Mouse (Mus musculus) frontal cortex, adult (tissue): ENCODE results near the gene Coq2.
A peak's percentile ranks its signal among the peaks of the same experiment; 100 is the strongest.

Experiments used
- ATAC-seq: cut with Nextera tagmentation; 2 replicates; pipeline ENCODE4 v1.9.2; 2017; ENCODE audit warnings: mild to moderate bottlenecking, moderate library complexity, mixed read lengths; ENCODE audit not compliant: low TSS enrichment

Coq2 gene

GRCm38 (mm10) chr5:100658460-100658859, 16.5 kb downstream of the Coq2 start:
- ATAC-seq: peak; percentile 66; the same call in 1 of the 2 replicates

- ATAC-seq: no peak
Observed at GRCm38 (mm10) chr5:100656352-100656751, 18.6 kb downstream of the Coq2 start.

GRCm38 (mm10) chr5:100652327-100652726, 22.6 kb downstream of the Coq2 start:
- no peak for ATAC-seq

DNA sequence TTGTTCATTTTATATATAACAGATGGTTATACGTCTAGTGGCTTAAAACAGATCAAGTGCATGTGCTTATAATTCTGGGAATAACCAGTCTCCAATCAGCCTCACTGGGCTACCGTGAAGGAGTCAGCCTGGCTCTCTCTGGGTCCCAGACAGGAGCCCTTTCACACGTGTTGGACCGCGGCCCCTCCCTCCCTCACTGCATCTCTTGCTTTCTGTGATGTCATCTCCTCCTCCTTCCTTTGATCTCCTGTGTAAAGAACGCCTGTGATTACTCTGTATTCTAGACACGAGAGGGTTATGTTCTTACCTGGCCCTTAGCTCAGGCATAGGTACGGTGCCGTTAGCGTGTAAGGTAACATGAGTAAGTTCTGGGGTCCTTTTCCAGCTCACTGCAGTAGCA, 23.5 kb downstream of the Coq2 start:
- ATAC-seq: no peak

DNA sequence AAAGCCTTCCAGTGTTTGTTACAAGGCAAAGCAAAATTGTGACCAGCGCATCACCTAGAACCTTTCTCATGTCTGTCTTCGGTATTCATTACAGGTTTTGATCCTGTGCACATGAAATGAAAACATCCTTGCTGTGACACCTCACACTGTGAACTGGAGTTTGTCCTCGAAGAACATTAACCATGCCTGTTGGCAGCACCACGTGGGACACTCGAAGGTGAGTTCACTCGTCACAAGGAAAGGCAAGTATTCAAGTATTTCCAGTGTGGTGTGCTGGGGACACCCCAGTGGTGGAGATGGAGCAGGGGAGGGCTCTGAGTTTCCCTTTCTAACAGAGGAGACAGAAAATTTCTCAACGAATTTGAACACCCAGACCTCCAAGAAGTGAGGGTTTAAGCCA, 24.0 kb downstream of the Coq2 start:
- ATAC-seq: no peak

DNA sequence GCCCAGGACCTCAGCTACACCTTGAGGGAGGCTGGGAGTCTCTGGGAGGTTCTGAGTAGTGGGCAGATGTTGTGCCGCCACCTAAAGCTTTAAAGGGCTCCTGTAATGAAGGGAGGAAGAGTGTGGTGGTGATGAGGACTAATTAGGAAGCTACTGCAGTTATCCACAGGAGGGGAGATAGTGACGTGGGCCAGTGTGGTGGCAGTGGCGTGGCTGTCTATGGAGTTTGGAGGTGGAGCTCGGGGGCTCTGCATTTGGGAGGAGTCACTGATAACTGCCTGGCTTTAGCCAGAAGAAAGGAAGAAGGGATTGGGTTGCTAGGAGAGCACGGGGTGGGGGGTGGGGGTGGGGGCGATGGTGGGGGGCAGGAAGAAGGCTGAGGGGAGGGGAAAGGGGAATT, 26.4 kb downstream of the Coq2 start:
- no peak for ATAC-seq

DNA sequence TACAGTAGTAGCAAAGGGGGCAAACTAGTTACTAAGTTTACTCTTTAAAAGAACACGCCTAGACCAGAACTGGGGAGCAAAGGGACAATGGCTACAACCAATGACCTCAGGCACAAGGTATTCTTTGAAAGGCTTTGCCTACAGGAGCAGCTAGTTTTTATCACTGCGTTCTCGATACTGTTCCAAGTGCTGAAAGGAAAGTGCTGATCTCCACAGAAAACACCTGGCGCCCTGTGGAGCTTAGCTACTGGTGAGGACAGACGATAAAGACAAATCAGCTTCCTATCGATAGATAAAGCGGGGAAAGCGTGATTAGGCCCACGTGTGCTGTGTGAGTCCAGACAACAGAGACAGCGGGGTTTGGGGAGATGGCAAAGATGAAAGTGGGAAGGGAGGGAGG, 26.9 kb downstream of the Coq2 start:
- no peak for ATAC-seq

DNA sequence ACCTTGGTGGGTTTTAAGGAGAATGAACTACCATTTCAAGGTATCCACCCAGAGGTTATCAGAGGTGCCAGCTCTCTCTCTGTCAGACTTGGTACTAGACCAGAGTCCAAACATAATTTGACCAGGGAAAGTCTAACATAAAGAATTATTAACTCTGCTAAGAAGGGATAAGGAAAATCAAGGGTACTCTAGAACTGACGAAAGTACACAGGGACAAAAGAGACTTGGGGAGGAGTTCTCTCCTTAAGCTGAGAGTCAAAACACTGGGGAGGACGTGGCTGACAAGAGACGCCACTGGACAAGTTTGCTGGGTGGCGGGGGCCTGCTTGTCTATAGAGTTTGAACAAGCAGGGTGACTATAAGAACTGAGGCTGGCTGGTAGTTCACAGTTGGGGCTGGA, 28.4 kb downstream of the Coq2 start:
- ATAC-seq: no peak

DNA sequence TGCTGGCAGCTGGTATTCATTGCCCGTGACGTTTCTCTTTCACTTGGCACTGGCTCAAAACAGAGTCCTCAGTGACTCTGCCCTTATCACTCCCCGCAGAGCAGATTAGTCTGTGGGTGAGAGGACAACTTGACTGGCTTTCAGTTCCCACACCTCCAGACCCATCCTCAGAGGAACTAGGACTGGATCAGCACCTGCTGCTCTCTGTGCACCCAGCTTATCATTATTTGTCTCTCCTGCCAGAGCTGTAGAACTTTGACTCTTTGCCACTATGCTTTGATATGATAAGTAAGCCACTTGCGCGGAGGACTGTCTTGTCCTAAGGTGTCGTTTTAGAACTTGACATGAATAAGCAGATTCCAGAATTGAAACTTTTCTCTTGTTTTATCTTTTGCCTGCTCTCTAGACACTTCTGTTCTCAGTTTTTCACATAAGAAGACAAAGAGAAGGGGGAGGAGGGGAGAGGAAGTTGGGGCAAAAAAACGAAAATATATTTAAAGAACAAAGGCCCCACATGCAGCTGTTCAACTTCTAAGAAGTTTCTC, 30.9 kb downstream of the Coq2 start:
- peak; percentile 22 for ATAC-seq

GRCm38 (mm10) chr5:100643253-100643990, 31.5 kb downstream of the Coq2 start:
- peak; percentile 74 for ATAC-seq

- no peak for ATAC-seq
Observed at GRCm38 (mm10) chr5:100642316-100642715, 32.6 kb downstream of the Coq2 start.

- ATAC-seq: no peak
Observed at GRCm38 (mm10) chr5:100638483-100638882, 36.5 kb downstream of the Coq2 start.

DNA sequence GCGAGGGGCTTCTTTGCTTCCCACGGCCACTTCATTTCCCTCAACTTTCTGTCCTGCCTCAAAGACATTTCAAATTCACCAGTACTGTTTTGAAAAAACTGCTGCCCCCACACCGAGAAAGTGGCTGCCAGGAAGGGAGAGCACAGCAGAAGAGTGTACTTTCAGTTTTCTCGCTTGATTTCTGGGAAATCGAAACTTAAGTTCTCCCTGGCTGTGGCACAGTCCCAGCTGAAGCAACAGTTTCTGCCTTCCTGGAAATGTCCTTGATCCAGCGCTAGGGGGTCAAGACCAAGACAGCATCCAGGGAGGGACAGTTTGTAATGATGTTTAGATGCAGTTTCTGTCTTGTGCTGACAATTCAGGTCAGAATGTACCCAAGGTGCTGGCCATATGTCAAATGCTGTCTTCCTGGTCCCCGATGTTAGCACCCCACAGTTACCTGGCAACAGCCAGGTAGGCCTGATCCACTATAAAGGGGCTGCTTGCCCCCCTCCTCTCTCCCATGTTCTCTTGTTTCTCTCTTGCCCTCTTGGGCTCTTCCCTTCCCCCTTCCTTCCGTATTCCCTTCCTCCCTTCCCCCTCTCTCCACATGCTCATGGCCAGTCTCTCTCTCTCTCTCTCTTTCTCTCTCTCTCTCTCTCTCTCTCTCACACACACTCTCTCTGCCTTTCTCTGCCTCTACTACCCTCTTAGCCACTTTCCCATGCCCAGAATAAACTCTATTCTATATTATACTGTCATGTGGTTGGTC, 38.0 kb downstream of the Coq2 start:
- ATAC-seq: peak; percentile 88

DNA sequence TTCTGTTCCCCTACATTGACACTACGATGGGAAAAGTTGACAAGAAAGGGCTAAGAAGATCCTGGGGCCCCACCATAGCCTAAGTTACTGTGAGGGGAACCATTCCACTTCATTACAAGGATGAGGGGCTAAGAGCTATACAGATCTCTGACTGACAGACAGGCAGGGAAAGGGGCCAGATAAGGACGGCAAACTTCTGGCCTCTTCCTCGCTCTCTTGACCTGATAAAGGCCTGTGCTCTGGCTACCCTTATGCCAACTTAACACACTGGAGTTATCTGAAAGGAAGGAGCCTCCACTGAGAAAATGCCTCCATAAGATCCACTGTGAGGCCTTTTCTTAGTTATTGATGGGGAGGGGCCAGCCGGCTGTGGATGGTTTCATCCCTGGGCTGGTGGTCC, 39.0 kb downstream of the Coq2 start:
- ATAC-seq: no peak

GRCm38 (mm10) chr5:100634885-100635478, 40.0 kb downstream of the Coq2 start:
- no peak for ATAC-seq

- ATAC-seq: no peak
Observed at GRCm38 (mm10) chr5:100632540-100633129, 42.3 kb downstream of the Coq2 start.

- ATAC-seq: no peak
Observed at GRCm38 (mm10) chr5:100628807-100629206, 46.1 kb downstream of the Coq2 start.

GRCm38 (mm10) chr5:100626526-100626925, 48.4 kb downstream of the Coq2 start:
- ATAC-seq: no peak

- no peak for ATAC-seq
Observed at GRCm38 (mm10) chr5:100624743-100625360, 50.1 kb downstream of the Coq2 start.

GRCm38 (mm10) chr5:100622509-100623163, 52.3 kb downstream of the Coq2 start:
- ATAC-seq: no peak

- no peak for ATAC-seq
Observed at GRCm38 (mm10) chr5:100621876-100622508, 52.9 kb downstream of the Coq2 start.
